Mouse (Mus musculus) erythroid progenitor cell, adult 5-6 weeks (primary cell): ENCODE measurements around the gene Lpcat1. TPM values are rescaled to one million over a fixed set of nuclear protein-coding genes. Genes with fewer than 3 reads are reported as not detected.

ENCODE experiments used
- ATAC-seq: replicated peaks from 2 replicates; pipeline ENCODE4 v1.8.0; 2016; ENCODE audit warnings: moderate number of reproducible peaks, mild to moderate bottlenecking, moderate TSS enrichment, inconsistent platforms; ENCODE audit not compliant: poor library complexity, low FRiP score, severe bottlenecking
- total RNA-seq, 2 experiments: library from RNA; stranded (forward) in 1 of 2; stranded (reverse) in 1 of 2; fragments of 150-400 nt in 1 of 2; fragments of 186-747, 209-891 nt in 1 of 2; gene quantifications; 2 replicates each; pipeline versions ENCODE4 v1.2.3 to v1.2.4; 2015 to 2017; ENCODE audit warnings: low replicate concordance in 2 of 2

The Lpcat1 gene
- total RNA-seq, 2 experiments from 2014 or later, result 302 to 359 TPM

DNA sequence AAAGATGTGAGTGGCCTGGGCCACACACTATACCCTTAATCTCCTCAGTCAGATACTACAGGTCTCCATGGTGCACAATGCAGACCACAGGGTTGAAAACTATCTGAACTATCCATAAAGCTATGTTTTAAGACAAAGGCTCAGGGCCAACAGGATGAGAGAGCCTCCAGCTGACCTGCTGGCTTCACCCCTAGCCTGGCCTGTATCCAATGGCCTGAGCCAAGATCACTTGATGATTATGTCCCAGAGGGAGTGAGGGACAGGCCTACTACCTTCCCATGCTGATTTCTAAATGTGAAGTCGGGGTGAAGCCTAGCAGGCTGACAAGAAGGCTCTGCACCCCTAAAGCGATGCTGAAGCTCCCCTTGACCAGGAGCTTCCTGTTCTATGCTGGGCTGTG lies 21.9 kb upstream of the Lpcat1 start:
- no peak for ATAC-seq

DNA sequence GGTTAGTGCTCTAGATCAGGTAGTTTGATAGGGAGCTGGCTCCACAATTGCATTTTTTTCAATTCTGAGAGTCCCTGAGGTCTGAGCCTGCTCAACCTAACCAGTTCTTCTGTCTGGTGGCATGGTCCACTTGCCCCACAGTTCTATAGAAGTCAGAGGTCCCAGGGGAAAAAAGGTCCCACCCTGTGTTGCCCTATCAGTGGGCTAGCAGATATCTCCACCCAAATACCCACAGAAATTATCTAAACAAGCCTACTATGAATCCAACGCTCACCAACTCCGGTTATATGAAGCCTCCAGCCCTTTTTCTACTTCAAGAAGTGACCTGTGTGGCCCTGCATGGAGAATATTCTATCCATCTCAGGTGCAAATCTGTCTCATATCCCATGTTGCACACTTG lies 20.9 kb upstream of the Lpcat1 start:
- ATAC-seq, result peak; percentile 70

DNA sequence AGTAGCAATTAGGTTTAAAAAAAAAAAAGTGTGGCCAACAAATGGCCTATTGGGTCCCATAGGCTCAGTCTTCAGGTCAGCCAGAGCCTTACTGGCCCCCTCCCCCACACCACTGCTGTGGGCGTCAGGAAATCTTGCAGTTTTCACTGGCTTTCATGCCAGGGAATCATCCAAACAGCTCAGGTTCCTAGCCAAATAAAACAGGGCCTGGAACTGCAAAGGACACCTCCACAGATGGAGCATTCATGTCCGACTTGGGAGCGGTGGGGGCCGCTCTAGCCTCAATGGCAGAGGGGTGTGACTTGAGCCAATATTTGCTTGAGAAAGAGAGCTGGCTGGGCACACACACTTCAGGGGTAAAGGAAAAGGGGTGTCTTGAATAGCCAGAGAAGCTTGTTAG lies 20.5 kb upstream of the Lpcat1 start:
- peak; percentile 1; the same call in 1 of the 2 replicates for ATAC-seq

DNA sequence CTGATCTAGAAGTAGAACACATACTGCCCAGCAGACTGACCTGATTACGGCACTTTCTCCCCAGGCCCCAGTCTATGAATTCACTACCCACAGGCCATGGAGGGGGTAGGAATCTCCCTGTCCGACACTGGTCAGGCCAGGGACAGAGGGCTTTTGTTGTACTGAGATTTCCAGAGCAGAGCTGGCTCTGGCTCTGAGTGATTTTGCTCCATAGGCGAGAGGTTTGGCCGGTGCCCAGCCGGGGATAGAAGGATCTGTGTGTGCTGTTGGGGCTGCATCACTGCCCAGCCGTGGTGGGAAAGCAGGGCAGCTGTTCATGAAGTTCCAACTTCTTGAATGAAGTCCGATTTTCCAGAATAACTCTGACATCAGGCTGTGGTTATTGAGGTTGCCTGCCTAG lies 20.1 kb upstream of the Lpcat1 start:
- ATAC-seq, result no peak

DNA sequence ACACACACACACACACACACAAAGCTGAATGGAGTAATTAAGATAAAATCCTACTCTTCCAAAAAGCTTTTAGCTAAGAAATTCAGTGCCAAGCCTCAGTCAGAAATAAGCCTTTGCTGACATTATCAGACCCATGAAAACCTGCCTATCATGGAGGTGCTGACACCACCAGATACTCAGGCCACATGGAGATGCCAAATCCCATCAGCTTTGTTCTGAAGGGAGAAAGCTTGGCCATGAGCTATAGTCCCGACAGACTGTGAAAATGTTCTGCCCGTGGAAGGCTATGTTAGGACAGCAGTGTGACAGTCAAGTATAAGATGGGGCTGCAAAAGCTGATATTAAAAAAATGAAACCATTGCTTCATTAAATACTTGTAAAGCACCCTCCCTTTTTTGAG lies 19.5 kb upstream of the Lpcat1 start:
- no peak for ATAC-seq

DNA sequence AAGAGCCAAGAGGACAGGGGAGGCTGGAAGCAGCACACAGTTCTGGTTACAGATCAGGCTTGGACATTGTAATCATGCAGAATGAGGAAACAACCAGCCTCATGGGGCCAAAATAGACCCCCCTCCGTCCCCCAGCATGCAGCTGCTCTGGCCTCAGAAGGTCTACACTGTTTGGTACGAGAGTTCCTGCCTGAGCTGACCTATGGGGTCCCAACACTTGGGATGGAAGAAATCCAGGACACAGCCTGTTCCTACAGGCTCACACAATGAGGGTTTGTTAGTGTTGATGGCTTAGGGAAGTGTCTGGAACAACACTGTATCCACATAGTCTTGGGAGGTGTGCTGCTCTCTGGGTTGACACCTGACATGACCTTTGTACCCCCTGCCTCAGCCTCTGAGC lies 18.8 kb upstream of the Lpcat1 start:
- ATAC-seq, result no peak

DNA sequence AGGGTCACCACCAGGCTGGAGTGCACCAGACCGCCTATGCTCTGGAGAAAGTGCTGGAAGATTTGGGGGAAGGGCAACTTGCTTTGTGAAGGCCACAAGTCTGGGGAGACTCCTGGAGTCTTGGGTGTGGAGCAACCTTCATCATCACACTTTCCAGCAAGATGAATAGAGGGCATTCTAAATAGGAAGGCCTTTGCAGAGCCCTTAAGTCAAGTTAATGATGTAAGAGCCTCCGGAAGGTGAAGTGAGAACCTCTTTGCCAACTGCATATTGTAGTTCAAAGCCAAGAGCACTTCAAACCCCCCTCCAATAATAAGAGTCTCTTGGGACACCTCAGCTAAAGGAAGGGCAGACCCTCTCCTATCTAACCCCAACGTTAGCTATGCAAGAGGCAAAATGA lies 18.3 kb upstream of the Lpcat1 start:
- ATAC-seq, result no peak

DNA sequence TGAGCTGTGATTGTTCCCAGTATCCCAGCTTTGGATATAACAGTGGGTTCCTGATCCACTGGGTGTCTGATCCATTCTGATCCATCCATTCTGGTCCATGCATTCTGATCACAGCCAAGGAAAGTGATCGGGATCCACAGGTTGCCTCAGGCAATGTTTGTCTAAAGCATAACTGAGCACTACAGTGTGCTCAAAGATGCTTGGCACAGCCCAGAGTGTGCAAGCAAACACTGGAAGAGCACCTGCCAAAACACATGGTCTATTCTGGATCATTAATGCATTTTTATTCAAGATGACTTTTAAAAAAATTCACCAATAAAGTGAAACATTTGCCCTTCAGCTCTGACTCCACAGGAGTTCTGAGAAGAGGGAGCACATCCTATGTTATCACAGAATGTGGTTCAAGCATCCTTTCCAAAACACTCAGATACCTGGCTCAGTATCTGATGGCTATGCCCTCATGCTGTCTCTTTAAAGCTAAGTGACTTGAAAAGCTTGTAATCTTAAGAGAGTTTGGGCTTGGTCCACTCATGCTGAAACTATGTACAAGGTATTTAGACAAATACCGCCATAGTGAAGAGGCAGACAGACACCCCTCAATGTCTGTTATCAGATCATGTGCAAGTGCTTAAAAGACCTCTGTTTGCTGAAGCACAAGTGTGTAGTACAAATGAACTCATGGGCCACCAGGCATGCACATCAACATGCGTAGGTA lies 13.3 kb upstream of the Lpcat1 start:
- ATAC-seq, result no peak

DNA sequence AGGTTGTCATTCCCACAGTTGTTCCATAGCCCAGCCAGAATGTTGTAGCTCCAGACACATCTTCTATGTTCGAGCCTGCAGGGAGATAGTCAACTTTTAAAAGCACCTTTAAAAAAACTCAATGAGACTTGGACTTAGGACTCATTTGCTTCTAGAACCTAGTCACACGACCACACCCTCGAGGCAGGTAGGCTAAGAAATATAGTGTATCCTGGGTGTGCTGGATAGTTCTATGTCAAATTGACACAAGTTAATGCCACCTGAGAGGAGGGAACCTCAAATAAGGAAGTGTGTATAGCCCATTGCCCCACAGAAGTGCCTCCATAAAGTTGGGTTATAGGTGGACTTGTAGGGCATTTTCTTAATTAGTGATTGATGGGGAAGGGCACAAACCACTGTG lies 11.7 kb upstream of the Lpcat1 start:
- no peak for ATAC-seq

DNA sequence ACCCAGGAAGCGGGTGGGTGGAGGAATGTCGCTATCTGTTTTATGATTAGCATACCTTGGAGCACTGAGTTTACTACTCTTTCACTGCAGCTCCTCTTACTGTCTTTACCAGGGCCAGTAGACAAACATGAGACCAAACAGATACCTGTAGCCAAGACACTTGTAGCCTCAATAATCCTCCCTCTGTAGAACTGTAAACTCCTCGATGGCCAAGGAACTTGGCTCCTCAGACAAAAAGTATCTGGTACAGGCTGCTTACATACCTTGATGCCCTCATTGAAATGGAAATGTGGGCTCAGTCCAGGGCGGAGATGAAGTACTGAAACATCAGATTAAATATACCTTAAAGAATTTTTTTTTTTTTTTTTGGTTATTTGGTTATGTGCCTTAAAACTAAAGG lies 9.7 kb upstream of the Lpcat1 start:
- ATAC-seq, result no peak

DNA sequence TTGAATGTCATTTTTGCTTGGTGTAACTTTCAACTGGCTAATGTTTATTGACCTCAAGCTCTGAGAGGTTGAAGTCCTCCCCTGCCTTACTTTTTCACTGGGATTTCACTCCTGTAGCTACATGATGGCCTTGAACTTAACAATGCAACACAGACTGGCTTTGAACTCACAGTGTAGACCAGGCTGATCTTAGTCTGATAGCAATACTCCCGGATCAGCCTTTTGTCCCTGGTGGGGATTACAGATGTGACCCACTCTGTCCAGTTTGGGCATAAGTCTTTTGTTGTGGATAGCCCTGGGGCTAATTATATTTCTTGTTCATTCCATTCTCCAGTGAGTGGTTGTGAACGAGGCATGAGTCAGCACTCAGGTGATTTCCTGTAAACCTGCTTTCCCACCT lies 9.3 kb upstream of the Lpcat1 start:
- ATAC-seq, result no peak

DNA sequence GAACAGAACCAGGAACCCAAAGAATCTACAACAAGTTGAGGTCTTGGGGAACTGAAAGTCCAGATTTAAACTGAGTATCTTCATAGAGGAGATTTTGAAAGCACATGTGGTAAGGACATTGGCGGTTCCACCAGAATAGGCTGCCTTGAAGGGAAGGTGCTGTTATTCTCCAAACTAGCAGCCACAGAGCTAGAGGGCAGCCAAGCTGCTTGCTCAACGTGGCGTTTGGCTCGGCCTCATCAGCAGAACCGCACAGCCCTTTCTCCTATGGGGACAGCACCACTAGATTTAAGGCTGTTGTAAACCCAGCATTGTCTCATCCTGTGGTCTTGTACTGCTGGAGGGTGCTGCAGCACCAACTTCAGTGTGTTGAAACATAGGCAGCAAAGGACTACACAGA lies 8.3 kb upstream of the Lpcat1 start:
- ATAC-seq, result no peak

DNA sequence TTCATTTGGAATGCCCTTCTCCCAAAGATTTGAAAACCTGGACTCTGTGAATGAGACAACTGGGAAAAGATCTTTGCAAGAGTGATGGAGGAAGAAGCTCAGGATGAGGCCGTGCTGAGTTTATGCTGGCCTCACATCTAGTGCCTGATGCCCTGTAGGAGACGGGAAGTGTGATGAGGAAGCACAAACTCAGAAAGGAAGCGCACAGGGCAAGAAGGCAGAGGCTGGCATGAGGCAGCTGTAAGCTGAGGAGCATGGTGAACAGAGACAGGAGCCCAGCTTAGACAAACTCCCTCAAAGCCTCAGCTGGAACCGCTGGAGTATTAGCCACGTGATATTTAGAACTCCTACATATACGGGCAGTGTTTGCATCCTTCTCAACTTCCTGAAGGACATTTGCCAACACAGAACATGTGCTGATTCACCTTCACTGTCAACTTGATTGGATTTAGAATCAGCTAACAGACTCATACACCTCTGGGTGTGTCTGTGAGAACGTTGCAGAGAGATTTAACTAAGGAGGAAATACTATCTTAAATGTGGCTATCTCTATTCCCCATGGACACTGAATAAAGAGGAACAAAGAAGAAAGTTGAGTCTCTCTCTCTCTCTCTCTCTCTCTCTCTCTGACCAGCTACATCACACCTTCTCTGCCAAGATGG lies 7.7 kb upstream of the Lpcat1 start:
- no peak for ATAC-seq

DNA sequence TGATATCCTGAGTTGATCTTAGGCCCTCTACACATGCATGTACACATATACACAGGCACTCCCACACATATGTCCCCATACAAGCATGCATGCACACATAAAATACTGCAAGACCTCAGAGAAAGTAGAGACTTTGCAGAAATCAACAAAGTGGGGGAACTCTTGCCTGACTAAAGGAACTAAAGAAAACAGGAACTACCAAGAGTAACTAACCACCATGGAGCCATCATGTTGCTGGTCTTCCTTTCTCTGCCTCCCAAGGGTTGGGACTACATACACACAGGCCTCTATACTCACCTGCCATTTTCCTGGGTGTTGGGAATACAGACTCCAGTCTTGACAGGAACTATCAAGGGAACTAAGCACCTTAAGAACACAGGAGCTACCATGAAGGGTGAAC lies 5.4 kb upstream of the Lpcat1 start:
- ATAC-seq, result no peak

DNA sequence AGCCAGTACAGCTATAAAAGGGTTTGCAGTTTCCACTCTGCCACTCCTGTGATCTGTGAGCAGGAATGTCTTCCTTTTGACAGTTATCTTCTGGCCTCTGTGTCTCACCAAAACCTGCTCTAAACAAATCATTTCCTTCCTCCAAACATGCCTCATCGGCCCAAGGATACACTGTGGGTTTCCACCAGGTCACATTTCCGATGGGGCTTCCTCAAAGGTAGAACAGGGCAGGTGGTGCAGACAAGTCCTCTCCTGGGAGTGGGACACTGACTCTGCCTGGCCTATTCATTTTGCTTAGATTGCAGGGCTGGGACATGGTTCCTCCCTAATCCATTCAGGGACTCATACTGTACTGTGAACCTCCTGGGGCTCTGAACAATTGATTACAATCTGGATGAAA lies 1.8 kb upstream of the Lpcat1 start:
- ATAC-seq, result no peak

DNA sequence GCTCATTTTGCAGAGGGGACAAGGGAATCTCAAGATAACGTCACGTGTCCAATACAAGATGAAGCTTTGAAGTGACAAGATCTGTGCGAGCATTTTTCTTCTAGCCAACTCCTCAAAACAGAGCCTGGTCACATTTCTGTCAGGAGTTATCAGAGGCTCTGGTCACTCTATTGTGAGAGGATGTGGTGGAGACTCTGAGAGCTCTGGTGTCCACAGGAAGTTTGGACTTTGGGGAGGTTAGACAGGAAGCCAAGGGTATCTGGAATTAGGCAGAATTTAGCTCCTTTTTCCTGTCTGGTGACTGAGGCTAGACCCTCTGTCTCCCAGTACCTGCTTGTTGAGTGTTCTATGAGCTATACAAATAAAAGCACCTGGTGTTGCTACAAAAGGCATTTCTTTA lies 586 bp upstream of the Lpcat1 start:
- ATAC-seq, result no peak

DNA sequence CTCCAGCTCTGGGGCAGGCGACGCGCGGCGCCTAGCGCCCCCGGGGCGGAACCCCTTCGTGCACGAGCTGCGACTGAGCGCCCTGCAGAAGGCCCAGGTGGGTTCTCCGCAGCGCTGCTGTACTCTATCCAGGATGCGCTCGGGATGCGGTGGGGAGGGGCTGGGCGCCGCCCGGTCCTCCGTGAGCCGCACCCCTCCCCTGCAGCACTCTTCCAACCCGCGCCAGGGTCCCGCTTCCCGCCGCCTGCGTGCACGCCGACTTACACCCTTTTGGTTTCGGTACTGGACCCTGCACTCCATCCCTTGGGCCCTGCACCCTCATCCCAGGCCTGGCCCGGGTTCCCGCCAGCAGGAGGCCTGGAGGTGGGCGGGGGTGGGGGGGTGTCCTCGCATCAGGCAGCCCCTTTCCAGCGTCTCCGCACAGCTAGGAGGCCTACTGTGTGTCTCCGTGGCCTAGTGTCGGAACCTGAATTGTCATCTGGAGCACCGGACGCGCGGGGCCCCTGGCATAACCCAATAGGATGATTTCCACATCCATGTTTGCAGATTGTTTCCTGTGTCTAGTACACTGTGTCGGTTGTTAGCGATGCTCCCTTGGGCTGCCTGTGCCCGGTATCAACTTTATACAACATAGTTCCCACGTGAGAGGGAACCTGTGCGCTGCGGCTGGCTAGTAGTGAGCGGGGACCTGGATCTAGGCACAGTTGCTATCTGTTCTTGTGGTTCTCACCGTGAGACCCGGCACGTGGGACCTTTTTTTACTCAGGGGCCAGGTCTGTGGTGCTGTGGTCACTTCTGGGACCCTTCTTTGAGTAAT lies 632 bp downstream of the Lpcat1 start:
- peak; percentile 53 for ATAC-seq

DNA sequence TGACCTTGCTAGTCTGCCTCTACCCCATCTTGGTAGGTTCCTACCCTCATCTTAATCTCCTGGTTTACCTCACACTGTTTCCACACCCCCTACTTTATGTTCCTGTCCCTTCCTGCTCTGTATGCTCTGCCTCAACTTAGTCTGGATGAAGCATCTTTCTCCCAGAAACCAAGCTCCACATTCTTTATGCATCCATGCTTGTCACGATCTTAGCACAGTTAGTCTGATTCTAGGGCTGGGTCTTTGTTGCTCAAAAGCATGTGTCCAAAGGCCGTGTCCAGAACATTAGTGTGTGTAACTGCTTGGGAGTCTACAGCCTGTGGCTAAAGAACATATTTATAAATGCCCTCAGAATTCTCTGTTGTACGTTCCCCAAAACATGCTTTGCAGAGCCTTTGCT lies 1.8 kb downstream of the Lpcat1 start:
- ATAC-seq, result no peak

DNA sequence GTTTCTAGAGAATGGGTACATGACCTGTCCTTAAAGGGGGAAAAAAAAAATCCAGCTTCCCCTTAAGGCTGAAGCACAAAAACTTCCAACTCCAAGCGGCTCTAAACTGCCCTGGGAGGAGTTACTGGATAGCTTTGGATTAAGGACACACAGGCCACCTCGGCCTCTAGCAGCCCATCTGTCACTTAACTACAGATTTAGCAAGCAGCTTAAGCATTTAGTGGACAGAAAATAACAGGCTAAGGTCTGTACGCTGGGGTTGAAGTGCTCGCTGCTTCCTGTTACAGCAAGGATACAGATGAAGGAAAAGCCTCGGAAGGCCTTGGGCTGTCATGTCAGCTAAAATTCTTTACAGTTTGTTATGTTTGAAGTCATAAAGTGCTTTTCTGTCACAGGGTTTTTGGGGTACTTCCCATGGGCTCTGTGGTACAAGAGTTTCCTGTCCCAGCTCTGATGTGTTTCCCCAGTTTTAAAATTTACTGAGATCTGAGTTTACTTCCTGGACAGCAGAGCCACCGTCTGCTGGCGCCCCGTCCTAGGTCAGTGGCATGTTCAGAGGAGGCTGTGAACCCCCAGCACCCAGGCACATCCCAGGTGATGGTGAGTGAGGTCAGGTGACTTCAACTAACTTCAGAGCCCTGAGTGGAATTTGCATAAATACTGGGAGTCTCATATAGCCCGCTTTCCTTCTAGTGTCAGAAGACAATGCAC lies 2.4 kb downstream of the Lpcat1 start:
- ATAC-seq, result no peak

DNA sequence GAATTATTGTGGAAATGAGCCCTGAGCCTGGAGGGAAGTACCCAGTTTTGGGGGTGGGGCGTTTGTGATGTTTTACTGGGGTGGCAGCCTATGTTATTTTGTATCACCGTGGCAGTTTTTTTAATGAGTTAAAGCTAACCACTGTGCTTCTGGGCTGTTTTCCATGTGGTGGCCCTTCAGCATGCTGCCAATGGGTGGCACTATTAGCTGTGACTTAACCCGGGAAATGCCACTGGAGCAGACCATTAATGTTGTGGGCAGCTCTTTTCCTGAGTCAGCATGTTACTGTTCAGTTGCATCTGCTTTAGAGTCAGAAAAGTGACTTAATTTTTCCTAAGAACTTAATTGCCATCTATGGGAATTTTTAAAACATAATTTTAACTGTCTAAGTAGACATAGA lies 5.5 kb downstream of the Lpcat1 start:
- ATAC-seq, result peak; percentile 55
